Mouse (Mus musculus) hindbrain, embryonic 11.5 days (tissue): ENCODE measurements at regions not wholly inside any gene's neighbourhood (a gene's known extent, or its start where the extent isn't known, plus 50 kb on each side); places are given as distances from the start of the nearest gene placed in this dataset.

Source experiments
- ATAC-seq: fragments of 200-750 bp; cut with Nextera tagmentation; 2 replicates; pipeline ENCODE4 v1.8.0; 2017; ENCODE audit warnings: mild to moderate bottlenecking, moderate TSS enrichment, moderate library complexity; ENCODE audit not compliant: low FRiP score
- DNase-seq: peaks from one replicate; pipeline ENCODE4 v3.0.0-alpha.2; 2015; ENCODE audit warnings: low spot score
- H3K27ac ChIP-seq: fragments of 300-500 bp; sonication (generic); 2 replicates; pipeline ENCODE4 v1.5.1; 2014; ENCODE audit warnings: mild to moderate bottlenecking, low read depth, low read length
- H3K27me3 ChIP-seq: fragments of 300-500 bp; sonication (generic); 2 replicates; pipeline ENCODE4 v1.6.1; 2014; ENCODE audit warnings: mild to moderate bottlenecking, low read length, moderate library complexity, mixed read lengths; ENCODE audit not compliant: control insufficient read depth, insufficient read depth
- H3K36me3 ChIP-seq: fragments of 300-500 bp; sonication (generic); 2 replicates; pipeline ENCODE4 v1.6.1; 2014; ENCODE audit warnings: mild to moderate bottlenecking, low read length, moderate library complexity, mixed read lengths; ENCODE audit not compliant: control insufficient read depth, insufficient read depth
- H3K4me1 ChIP-seq: fragments of 300-500 bp; sonication (generic); replicated peaks from 2 replicates; pipeline ENCODE4 v1.6.1; 2014; ENCODE audit warnings: low read length, mixed read lengths; ENCODE audit not compliant: control insufficient read depth, insufficient read depth
- H3K4me2 ChIP-seq: fragments of 300-500 bp; sonication (generic); replicated peaks from 2 replicates; pipeline ENCODE4 v1.6.1; 2014; ENCODE audit warnings: mild to moderate bottlenecking, low read depth, low read length
- H3K4me3 ChIP-seq: fragments of 300-500 bp; sonication (generic); 2 replicates; pipeline ENCODE4 v1.5.1; 2014; ENCODE audit warnings: low read depth, low read length
- H3K9ac ChIP-seq: fragments of 300-500 bp; sonication (generic); 2 replicates; pipeline ENCODE4 v1.6.1; 2014; ENCODE audit warnings: low read depth, low read length
- H3K9me3 ChIP-seq: fragments of 300-500 bp; sonication (generic); 2 replicates; pipeline ENCODE4 v1.6.1; 2016; ENCODE audit warnings: low read length; ENCODE audit not compliant: control insufficient read depth
- WGBS: fragments of 180-500 bp; shearing (Covaris S2); extraction: QIAGEN DNeasy Blood & Tissue Kit; methylation state at CpG from one replicate; pipeline ENCODE4 v1.1.7; 2014; 5-methylcytosine and 5-hydroxymethylcytosine counted together

GRCm38 (mm10) chr10:106058050-106058449 is 216.9 kb upstream of the Mettl25 start:
- Histone ChIP-seq H3K27me3 (no peaks in the 10 kb centered on the region), H3K27ac (no peak overlapping the region), H3K4me1 (no peaks in the 10 kb centered on the region), H3K36me3 (no peaks in the 10 kb centered on the region), H3K9me3 (no peaks in the 10 kb centered on the region), H3K9ac (no peak overlapping the region), H3K4me2 (no peak overlapping the region), H3K4me3 (no peak overlapping the region)
- DNase-seq (no peak), ATAC-seq (no peak)
- WGBS = 84% methylated on average over 5 of the region's 5 CpGs

GRCm38 (mm10) chr10:106038497-106038896 is 197.3 kb upstream of the Mettl25 start:
- no peak for ATAC-seq
- H3K4me1 ChIP-seq = no peaks in the 10 kb centered on the region
- no peaks in the 10 kb centered on the region for H3K36me3 ChIP-seq
- no peak overlapping the region for H3K4me2 ChIP-seq
- H3K27ac ChIP-seq = no peak overlapping the region
- H3K27me3 ChIP-seq = no peaks in the 10 kb centered on the region
- no peak for DNase-seq
- no peaks in the 10 kb centered on the region for H3K9me3 ChIP-seq
- WGBS = 88% methylated on average over 1 of the region's 1 CpGs
- H3K9ac ChIP-seq = no peak overlapping the region
- H3K4me3 ChIP-seq = no peak overlapping the region

- DNase-seq = no peak
- H3K9me3 ChIP-seq = no peaks in the 10 kb centered on the region
- no peak overlapping the region for H3K27ac ChIP-seq
- no peak for ATAC-seq
- H3K9ac ChIP-seq = no peak overlapping the region
- no peak overlapping the region for H3K4me3 ChIP-seq
- no peaks in the 10 kb centered on the region for H3K36me3 ChIP-seq
- no peaks in the 10 kb centered on the region for H3K27me3 ChIP-seq
- H3K4me1 ChIP-seq = no peaks in the 10 kb centered on the region
- no peak overlapping the region for H3K4me2 ChIP-seq
- WGBS = 87% methylated on average over 2 of the region's 2 CpGs
These were observed 196.9 kb upstream of the Mettl25 start for GRCm38 (mm10) chr10:106038033-106038432.

- Histone ChIP-seq H3K4me3 (no peak overlapping the region), H3K9me3 (no peaks in the 10 kb centered on the region), H3K36me3 (no peaks in the 10 kb centered on the region), H3K4me2 (no peak overlapping the region), H3K27me3 (no peaks in the 10 kb centered on the region), H3K4me1 (no peaks in the 10 kb centered on the region), H3K27ac (no peak overlapping the region), H3K9ac (no peak overlapping the region)
- ATAC-seq = peak; percentile 56; the same call in 1 of the 2 replicates
- no peak for DNase-seq
- WGBS = 70% methylated on average over 4 of the region's 4 CpGs
These were observed 192.2 kb upstream of the Mettl25 start for GRCm38 (mm10) chr10:106033416-106033815.

- Histone ChIP-seq H3K9ac (no peak overlapping the region), H3K4me2 (no peak overlapping the region), H3K9me3 (no peaks in the 10 kb centered on the region), H3K4me3 (no peak overlapping the region), H3K4me1 (no peaks in the 10 kb centered on the region), H3K27ac (no peak overlapping the region), H3K36me3 (no peaks in the 10 kb centered on the region), H3K27me3 (no peaks in the 10 kb centered on the region)
- no peak for ATAC-seq
- DNase-seq = no peak
- 64% methylated on average over 1 of the region's 1 CpGs for WGBS
These were observed 183.5 kb upstream of the Mettl25 start for GRCm38 (mm10) chr10:106024648-106025047.

GRCm38 (mm10) chr10:106023639-106024215 is 182.5 kb upstream of the Mettl25 start:
- 59% methylated on average over 9 of the region's 9 CpGs for WGBS
- no peak overlapping the region for H3K4me3 ChIP-seq
- no peak overlapping the region for H3K9ac ChIP-seq
- no peaks in the 10 kb centered on the region for H3K27me3 ChIP-seq
- H3K4me1 ChIP-seq = no peaks in the 10 kb centered on the region
- no peaks in the 10 kb centered on the region for H3K9me3 ChIP-seq
- H3K36me3 ChIP-seq = no peaks in the 10 kb centered on the region
- DNase-seq (no peak), ATAC-seq (no peak)
- no peak overlapping the region for H3K27ac ChIP-seq
- no peak overlapping the region for H3K4me2 ChIP-seq

GRCm38 (mm10) chr10:106015965-106016364 is 174.8 kb upstream of the Mettl25 start:
- no peak for ATAC-seq
- no peaks in the 10 kb centered on the region for H3K4me1 ChIP-seq
- H3K4me2 ChIP-seq = no peak overlapping the region
- 95% methylated on average over 1 of the region's 1 CpGs for WGBS
- H3K27me3 ChIP-seq = no peaks in the 10 kb centered on the region
- no peak overlapping the region for H3K27ac ChIP-seq
- no peaks in the 10 kb centered on the region for H3K9me3 ChIP-seq
- H3K9ac ChIP-seq = no peak overlapping the region
- H3K4me3 ChIP-seq = no peak overlapping the region
- H3K36me3 ChIP-seq = no peaks in the 10 kb centered on the region
- DNase-seq = no peak

- ATAC-seq = no peak
These were observed 174.3 kb upstream of the Mettl25 start for GRCm38 (mm10) chr10:106015436-106015835.

GRCm38 (mm10) chr10:106010131-106010530 is 169.0 kb upstream of the Mettl25 start:
- Histone ChIP-seq H3K9ac (no peak overlapping the region), H3K9me3 (no peaks in the 10 kb centered on the region), H3K27ac (no peak overlapping the region), H3K27me3 (no peaks in the 10 kb centered on the region), H3K4me2 (no peak overlapping the region), H3K36me3 (no peaks in the 10 kb centered on the region), H3K4me3 (no peak overlapping the region), H3K4me1 (no peaks in the 10 kb centered on the region)
- no peak for DNase-seq
- ATAC-seq = no peak
- WGBS = 41% methylated on average over 2 of the region's 2 CpGs

More at GRCm38 (mm10) chr10:106015436-106015835, 174.3 kb upstream of the Mettl25 start:
- Histone ChIP-seq H3K27me3 (no peaks in the 10 kb centered on the region), H3K4me1 (no peaks in the 10 kb centered on the region), H3K4me3 (no peak overlapping the region), H3K36me3 (no peaks in the 10 kb centered on the region), H3K27ac (no peak overlapping the region), H3K9ac (no peak overlapping the region), H3K4me2 (no peak overlapping the region), H3K9me3 (no peaks in the 10 kb centered on the region)
- DNase-seq = no peak
- whole genome bisulfite sequencing = 84% methylated on average over 1 of the region's 1 CpGs
